Mouse (Mus musculus) adrenal gland, adult 8-10 months (tissue): ENCODE results near the gene Pdzd11. TPM values are rescaled to one million over a fixed set of nuclear protein-coding genes. Genes with fewer than 3 reads are reported as not detected.
A peak's percentile ranks its signal among the peaks of the same experiment; 100 is the strongest.

Source experiments
- DNase-seq: peaks from one replicate; pipeline ENCODE4 v3.0.0; 2022
- total RNA-seq, 4 experiments: library from RNA; stranded (reverse); gene quantifications; 2 replicates each; pipeline ENCODE4 v1.2.4; 2022

The Pdzd11 gene
- 10 to 100 TPM; 45.6 to 56.9 (median 47.4) TPM for total RNA-seq

GRCm38 (mm10) chrX:100625802-100626793 is at the start of gene Pdzd11:
Pdzd11 (minus strand) TSS chrX:100626568.
- DNase-seq: peak; percentile 88

- no peak for DNase-seq
Observed at GRCm38 (mm10) chrX:100664825-100665224, 38.5 kb upstream of the Pdzd11 start.

- no peak for DNase-seq
Observed at GRCm38 (mm10) chrX:100652848-100653247, 26.5 kb upstream of the Pdzd11 start.

GRCm38 (mm10) chrX:100638477-100638876 is 12.1 kb upstream of the Pdzd11 start:
- DNase-seq: no peak

GRCm38 (mm10) chrX:100629076-100629475 is 2.7 kb upstream of the Pdzd11 start:
- no peak for DNase-seq

- no peak for DNase-seq
Observed at GRCm38 (mm10) chrX:100625546-100625801, 894 bp downstream of the Pdzd11 start, which contains the start of gene Kif4. Kif4 (plus strand) TSS chrX:100625737.

GRCm38 (mm10) chrX:100625146-100625545 is 1.2 kb downstream of the Pdzd11 start:
- DNase-seq: no peak

GRCm38 (mm10) chrX:100624242-100624641 is 2.1 kb downstream of the Pdzd11 start:
- DNase-seq: no peak

- DNase-seq: no peak
Observed at GRCm38 (mm10) chrX:100621366-100621765, 5.0 kb downstream of the Pdzd11 start.

GRCm38 (mm10) chrX:100618488-100618887 is 7.9 kb downstream of the Pdzd11 start:
- DNase-seq: no peak

- DNase-seq: no peak
Observed at GRCm38 (mm10) chrX:100605314-100605713, 21.1 kb downstream of the Pdzd11 start, which contains the start of gene Arr3. Arr3 (plus strand) TSS chrX:100605497.

GRCm38 (mm10) chrX:100599755-100600154 is 26.6 kb downstream of the Pdzd11 start:
- no peak for DNase-seq

- peak; percentile 3 for DNase-seq
Observed at GRCm38 (mm10) chrX:100597439-100597838, 28.9 kb downstream of the Pdzd11 start.

GRCm38 (mm10) chrX:100594791-100595190 is 31.6 kb downstream of the Pdzd11 start, which contains the start of gene P2ry4:
P2ry4 (minus strand) TSS chrX:100594869.
- no peak for DNase-seq

Other genes with a start within 250 kb of the Pdzd11 start
- not detected for gene Otud6a, start 197.6 kb downstream of the Pdzd11 start, total RNA-seq
- 1 to 10 TPM in 1 of 4 experiments, under 1 TPM in 3; 0.58 to 1.6 (median 0.64) TPM for gene Awat2, start 183.9 kb downstream of the Pdzd11 start, total RNA-seq
- 10 to 100 TPM; 59.0 to 75.8 (median 66.5) TPM for gene Igbp1, start 132.3 kb downstream of the Pdzd11 start, total RNA-seq
- not detected for gene Dgat2l6, start 101.7 kb downstream of the Pdzd11 start, total RNA-seq
- gene Awat1, start 54.3 kb downstream of the Pdzd11 start, total RNA-seq: not detected
- gene P2ry4, start 31.7 kb downstream of the Pdzd11 start, total RNA-seq: under 1 TPM in 2 of 4 experiments, not detected in 2; 0.05 to 0.07 TPM
- gene Arr3, start 21.1 kb downstream of the Pdzd11 start, total RNA-seq: not detected
- gene Kif4, start 831 bp downstream of the Pdzd11 start, total RNA-seq: 1 to 10 TPM in 1 of 4 experiments, under 1 TPM in 3; 0.55 to 1.0 (median 0.87) TPM
- under 1 TPM in 2 of 4 experiments, not detected in 2; 0.15 to 0.24 TPM for gene Gdpd2, start 103.3 kb upstream of the Pdzd11 start, total RNA-seq
- 10 to 100 TPM; 41.6 to 82.2 (median 57.2) TPM for gene Dlg3, start 141.2 kb upstream of the Pdzd11 start, total RNA-seq